Mouse (Mus musculus) testis, adult 2 months (tissue): ENCODE measurements around the gene Epn2. TPM values are rescaled to one million over a fixed set of nuclear protein-coding genes. Genes with fewer than 3 reads are reported as not detected.

Experiments
- H3K27ac ChIP-seq: fragments of 200-500 bp; 2 replicates; pipeline ENCODE4 v1.5.1; 2012; ENCODE audit warnings: low read depth, low read length; ENCODE audit not compliant: control insufficient read depth, insufficient read depth
- H3K27me3 ChIP-seq: fragments of 200-500 bp; 2 replicates; pipeline ENCODE4 v1.6.1; 2012; ENCODE audit warnings: mild to moderate bottlenecking, low read length, moderate library complexity; ENCODE audit not compliant: control insufficient read depth, insufficient read depth
- H3K36me3 ChIP-seq: fragments of 200-500 bp; 2 replicates; pipeline ENCODE4 v1.6.1; 2012; ENCODE audit warnings: mild to moderate bottlenecking, low read length; ENCODE audit not compliant: control insufficient read depth, insufficient read depth
- H3K4me1 ChIP-seq: fragments of 200-500 bp; 2 replicates; pipeline ENCODE4 v1.6.1; 2012; ENCODE audit warnings: low read length; ENCODE audit not compliant: control insufficient read depth, insufficient read depth
- H3K4me3 ChIP-seq: fragments of 200-500 bp; 2 replicates; pipeline ENCODE4 v1.5.1; 2012; ENCODE audit warnings: low read depth, mild to moderate bottlenecking, low read length, moderate library complexity, mixed read lengths; ENCODE audit not compliant: control insufficient read depth
- CTCF ChIP-seq: fragments of 200-500 bp; IDR thresholded peaks from 2 replicates; pipeline ENCODE4 v1.5.1; 2012; ENCODE audit warnings: low read depth, mild to moderate bottlenecking, inconsistent platforms, low read length, moderate library complexity; ENCODE audit not compliant: control insufficient read depth, insufficient read depth, insufficient replicate concordance
- POLR2A ChIP-seq: fragments of 200-500 bp; IDR thresholded peaks from 2 replicates; pipeline ENCODE4 v1.6.1; 2012; ENCODE audit warnings: low read depth, mild to moderate bottlenecking, inconsistent platforms, low read length, moderate library complexity; ENCODE audit not compliant: control insufficient read depth
- polyA plus RNA-seq: library from polyadenylated mRNA; depleted of rRNA; stranded (reverse); fragments of >200 nt; gene quantifications from 2 replicates; pipeline ENCODE4 v1.2.3, GENCODE M21; 2012

Epn2 gene
- polyA plus RNA-seq, 1 experiment = 18.3 TPM

- no peak for TF ChIP-seq CTCF
- no peak for TF ChIP-seq POLR2A
- peaks cover 28% of the 10 kb centered on the region for H3K4me1 ChIP-seq
- no peak overlapping the region for H3K4me3 ChIP-seq
- no peaks in the 10 kb centered on the region for H3K36me3 ChIP-seq
- H3K27ac ChIP-seq = peak overlapping the region; percentile 50
- H3K27me3 ChIP-seq = no peaks in the 10 kb centered on the region
Observed at GRCm38 (mm10) chr11:61618131-61618530, 38.6 kb upstream of the Epn2 start.

GRCm38 (mm10) chr11:61617293-61617975 lies 37.9 kb upstream of the Epn2 start:
- TF ChIP-seq CTCF (no peak), POLR2A (no peak)
- H3K27ac ChIP-seq = peak overlapping the region; percentile 52
- H3K4me1 ChIP-seq = peaks cover 28% of the 10 kb centered on the region
- no peaks in the 10 kb centered on the region for H3K36me3 ChIP-seq
- no peak overlapping the region for H3K4me3 ChIP-seq
- no peaks in the 10 kb centered on the region for H3K27me3 ChIP-seq

- TF ChIP-seq POLR2A (no peak), CTCF (no peak)
- peaks cover 28% of the 10 kb centered on the region for H3K4me1 ChIP-seq
- no peaks in the 10 kb centered on the region for H3K36me3 ChIP-seq
- H3K27ac ChIP-seq = peak overlapping the region; percentile 52
- H3K4me3 ChIP-seq = no peak overlapping the region
- H3K27me3 ChIP-seq = no peaks in the 10 kb centered on the region
Observed at GRCm38 (mm10) chr11:61616523-61617292, 37.2 kb upstream of the Epn2 start.

DNA sequence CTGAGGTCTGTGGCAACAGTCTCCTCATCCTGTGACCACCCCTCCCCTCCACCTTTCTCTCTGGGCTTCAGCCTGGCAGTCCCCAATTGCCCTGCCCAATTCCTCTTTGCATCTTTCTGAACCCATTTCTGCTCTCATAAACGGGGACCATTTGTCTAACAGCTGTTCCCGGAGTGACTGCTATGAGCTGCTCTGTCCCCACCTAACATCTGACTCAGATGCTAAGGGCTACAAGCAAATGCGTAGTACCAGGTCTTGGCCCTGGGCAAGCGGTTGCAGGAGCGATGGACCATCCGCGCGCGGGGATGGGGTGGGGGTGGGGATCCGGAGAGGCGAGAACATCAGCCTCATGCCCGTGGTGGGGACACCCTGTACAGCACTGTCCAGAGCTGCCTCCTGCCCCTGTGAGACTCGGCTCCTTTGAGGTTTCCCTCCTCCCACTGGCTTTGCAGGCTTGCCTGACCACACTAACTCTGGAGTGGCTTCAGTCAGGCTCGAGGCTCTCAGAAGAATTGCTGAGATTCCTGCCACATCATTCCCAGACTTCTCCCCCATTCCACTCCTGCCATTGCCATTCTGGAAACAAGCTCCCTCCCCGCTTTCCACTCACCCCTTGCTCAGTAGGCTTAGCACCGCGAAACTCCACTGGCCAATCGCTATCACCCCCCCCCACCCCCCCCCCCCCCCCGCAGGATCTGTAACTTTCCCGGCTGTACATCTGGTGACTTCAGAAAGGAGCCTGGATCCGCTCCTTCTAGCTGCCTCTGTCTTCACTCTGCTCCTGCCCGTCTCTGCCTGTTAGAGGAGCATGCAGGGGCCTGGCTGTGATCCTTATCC lies 36.4 kb upstream of the Epn2 start:
- H3K4me1 ChIP-seq = peaks cover 20% of the 10 kb centered on the region
- no peak overlapping the region for H3K4me3 ChIP-seq
- peak overlapping the region; percentile 52; the same call in 1 of the 2 replicates for H3K27ac ChIP-seq
- no peaks in the 10 kb centered on the region for H3K36me3 ChIP-seq
- no peaks in the 10 kb centered on the region for H3K27me3 ChIP-seq
- no peak for TF ChIP-seq POLR2A
- TF ChIP-seq CTCF = no peak

DNA sequence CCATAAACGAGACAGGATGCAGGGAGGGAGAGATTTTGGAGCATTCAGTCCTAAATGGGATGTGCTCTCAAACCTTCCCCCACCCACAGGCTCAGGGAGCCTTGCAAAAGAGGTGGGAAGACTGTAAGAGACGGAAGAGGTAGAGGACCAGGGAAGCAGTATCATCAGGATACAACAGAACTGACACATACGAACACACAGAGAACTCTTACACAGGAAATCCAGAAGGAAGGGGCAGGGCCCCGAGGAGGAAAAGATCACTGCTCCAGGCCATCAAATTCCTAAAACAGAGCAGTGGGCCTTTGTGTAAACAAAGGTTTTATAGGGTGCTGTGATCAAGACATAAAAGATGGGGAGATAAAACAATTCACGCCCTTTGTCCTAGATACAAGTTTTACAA lies 34.9 kb upstream of the Epn2 start:
- TF ChIP-seq CTCF (no peak), POLR2A (no peak)
- Histone ChIP-seq H3K27me3 (no peaks in the 10 kb centered on the region), H3K27ac (no peak overlapping the region), H3K4me1 (peaks cover 16% of the 10 kb centered on the region), H3K4me3 (no peak overlapping the region), H3K36me3 (no peaks in the 10 kb centered on the region)

GRCm38 (mm10) chr11:61612116-61612635 lies 32.7 kb upstream of the Epn2 start:
- Histone ChIP-seq H3K4me3 (no peak overlapping the region), H3K36me3 (no peaks in the 10 kb centered on the region), H3K4me1 (peaks cover 12% of the 10 kb centered on the region), H3K27me3 (no peaks in the 10 kb centered on the region), H3K27ac (no peak overlapping the region)
- no peak for TF ChIP-seq CTCF
- no peak for TF ChIP-seq POLR2A
